Mouse (Mus musculus): Measurements from ENCODE around the gene Sec22b.

DNA sequence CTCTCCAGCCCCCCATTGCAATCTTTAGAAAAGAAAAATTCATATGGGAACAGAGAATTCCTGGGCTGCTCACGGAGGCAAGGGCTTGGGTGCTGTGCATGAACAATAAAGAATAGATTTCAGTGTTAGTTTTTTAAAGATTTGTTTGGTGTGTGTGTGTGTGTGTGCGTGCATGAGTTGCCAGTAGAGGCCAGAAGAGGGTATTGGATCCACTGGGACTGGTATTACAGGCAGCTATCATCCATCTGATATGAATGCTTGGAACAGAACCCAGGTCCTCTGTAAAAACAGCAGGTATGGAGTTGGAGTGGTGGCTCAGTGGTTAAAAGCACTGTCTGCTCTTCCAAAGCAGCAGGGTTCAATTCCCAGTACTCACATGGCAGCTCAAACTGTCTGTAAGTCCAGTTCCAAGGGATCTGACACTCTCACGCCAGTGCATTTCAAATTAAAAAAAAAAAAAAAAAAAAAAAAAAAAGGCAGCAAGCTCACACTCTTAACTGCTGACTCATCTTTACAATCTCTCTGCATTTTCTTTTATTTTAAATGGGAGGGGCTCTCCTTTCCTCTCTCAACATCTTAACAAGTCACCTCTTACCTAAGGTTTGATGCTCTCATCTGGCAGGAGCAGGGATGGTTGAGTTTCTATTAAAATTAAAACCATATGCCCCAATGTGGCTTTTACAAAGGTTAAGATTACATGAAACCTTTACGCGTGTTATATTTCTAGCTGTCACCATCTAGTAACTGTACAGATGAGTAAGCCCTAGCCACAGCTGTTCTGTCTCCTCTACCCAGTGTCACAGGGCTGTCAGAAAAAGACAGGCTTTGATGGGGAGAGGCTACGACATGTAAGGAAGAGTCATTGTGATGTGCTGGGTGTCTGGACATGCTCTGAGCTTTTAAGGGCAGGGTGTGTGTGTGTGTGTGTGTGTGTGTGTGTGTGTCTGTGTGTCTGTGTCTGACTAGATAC is 33.6 kb downstream of the Sec22b start:
- TF ChIP-seq CTCF (IDR thresholded peaks at IDR 0.05; ENCODE audit: low read depth) = no peak
- TF ChIP-seq EP300 (IDR thresholded peaks at IDR 0.05; ENCODE audit: low read depth) = no peak
